Mouse (Mus musculus): ENCODE results near the gene Tspan15. TPM values are rescaled to one million over a fixed set of nuclear protein-coding genes. Genes with fewer than 3 reads are reported as not detected.
A peak's percentile ranks its signal among the peaks of the same experiment; 100 is the strongest.

Tspan15 gene
- total RNA-seq, 2 experiments from 2014 or later = 13.6 to 15.9 TPM

DNA sequence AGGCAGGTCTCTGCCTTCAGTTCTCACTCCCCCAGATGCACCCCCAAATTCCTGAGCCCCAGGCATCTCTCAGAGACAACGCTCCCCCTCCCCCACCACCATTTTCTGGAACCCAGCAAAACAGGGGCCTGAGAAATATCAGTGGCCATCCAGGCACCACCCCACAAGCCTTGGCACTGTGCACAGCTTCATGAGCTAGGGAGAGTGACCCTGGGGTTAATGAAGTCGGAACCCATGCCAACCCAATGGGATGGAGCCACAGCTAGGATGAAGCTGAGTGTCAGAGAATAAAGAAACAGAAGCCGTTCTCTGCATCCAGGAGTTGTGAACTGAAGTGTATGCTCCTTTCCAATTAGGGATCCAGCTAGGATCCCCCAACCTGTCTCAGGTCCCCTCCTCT, 16.1 kb upstream of the Tspan15 start:
- no peak for TF ChIP-seq CTCF (conservative IDR thresholded peaks at IDR 0.05)
- H3K27ac ChIP-seq = no peak overlapping the region
- H3K4me3 ChIP-seq = no peak overlapping the region
- no peak for DNase-seq (ENCODE audit: low spot score in 2 of 2)

DNA sequence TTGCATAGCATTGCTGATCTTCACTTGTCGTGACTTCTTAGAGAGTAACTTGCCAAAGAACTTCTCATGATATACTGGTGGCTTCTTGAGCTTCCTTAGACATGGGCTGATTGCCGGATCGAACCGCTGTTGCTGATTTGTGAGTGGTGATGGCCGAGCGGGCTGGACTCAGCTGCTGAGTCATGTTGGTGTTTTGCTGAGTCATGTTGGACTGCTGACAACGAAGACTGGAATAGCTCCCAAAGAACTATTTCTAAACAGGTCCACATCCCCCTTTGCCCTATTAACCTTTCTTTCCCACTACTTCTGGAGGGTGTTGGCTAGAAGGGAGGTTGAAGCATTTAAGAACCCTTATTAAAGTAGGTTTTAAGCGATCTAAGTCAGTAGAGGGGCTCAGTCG, 13.0 kb upstream of the Tspan15 start:
- TF ChIP-seq CTCF (conservative IDR thresholded peaks at IDR 0.05) = no peak

DNA sequence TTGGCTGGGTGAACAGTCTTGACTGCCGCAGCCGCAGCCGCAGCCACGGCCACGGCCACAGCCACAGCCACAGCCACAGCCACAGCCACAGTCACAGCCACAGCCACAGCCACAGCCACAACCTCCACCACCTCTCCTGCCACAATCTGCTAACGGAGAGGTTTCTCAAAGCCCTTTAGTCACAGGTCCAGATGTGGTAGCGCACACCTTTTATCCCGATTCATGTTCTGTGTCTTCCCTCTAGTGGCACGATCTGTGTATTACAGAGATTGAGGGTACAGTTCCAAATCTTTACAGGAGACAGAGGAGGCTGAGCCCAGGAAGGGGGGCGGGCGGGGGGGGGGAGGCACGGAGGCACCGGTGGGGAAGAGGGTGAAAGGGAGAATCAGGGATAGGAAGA, 11.8 kb upstream of the Tspan15 start:
- no peak overlapping the region for H3K4me3 ChIP-seq
- no peak overlapping the region for H3K27ac ChIP-seq
- peak; percentile 73 for TF ChIP-seq CTCF (conservative IDR thresholded peaks at IDR 0.05)
- DNase-seq (ENCODE audit: low spot score in 2 of 2) = peak in 1 of 2 experiments; percentile 65

More for the DNA sequence above, 13.0 kb upstream of the Tspan15 start:
- Histone ChIP-seq H3K4me3 (no peak overlapping the region), H3K27ac (no peak overlapping the region)
- no peak for DNase-seq (ENCODE audit: low spot score in 2 of 2)

DNA sequence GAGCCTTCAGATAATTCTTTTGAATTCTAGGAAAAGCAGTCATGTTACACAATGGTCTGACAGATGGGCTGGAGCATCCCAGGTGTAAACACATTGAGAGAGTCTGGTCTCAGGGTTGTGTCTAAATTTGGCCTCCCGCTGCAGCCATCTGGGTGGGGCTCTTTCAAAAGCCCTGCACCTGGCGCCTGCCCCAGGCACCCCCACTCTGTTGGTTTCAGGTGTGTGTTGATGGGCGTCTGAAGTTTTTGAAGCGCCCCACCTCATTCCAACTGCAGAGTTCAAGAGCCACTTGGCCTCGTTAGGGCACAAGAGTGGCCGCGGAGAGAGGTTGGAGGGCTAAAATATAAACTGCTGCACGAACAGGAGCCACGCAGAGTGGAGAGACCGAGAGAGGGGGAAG, 11.3 kb upstream of the Tspan15 start:
- DNase-seq (ENCODE audit: low spot score in 2 of 2) = no peak
- Histone ChIP-seq H3K4me3 (no peak overlapping the region), H3K27ac (no peak overlapping the region)
- TF ChIP-seq CTCF (conservative IDR thresholded peaks at IDR 0.05) = no peak

DNA sequence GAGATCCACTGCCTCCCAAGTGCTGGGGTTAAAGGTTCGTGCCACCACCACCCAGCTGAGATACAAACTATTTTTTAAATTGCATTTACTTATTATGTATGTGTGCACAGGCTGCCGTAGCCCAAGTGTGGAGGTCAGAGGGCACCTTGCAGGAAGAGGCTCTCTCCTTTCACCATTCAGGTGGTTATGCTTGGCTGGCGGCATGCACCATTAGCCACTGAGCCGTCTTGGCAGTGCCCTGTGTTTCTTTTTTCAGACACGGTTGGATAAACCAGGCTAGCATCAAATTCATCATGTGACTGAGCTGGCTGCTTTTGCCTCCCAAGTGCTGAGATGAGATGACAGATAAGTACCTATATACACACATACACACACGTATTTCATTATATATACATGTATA, 8.2 kb upstream of the Tspan15 start:
- Histone ChIP-seq H3K4me3 (no peak overlapping the region), H3K27ac (peak overlapping the region; percentile 48; the same call in 1 of the 2 replicates)
- no peak for TF ChIP-seq CTCF (conservative IDR thresholded peaks at IDR 0.05)
- no peak for DNase-seq (ENCODE audit: low spot score in 2 of 2)

DNA sequence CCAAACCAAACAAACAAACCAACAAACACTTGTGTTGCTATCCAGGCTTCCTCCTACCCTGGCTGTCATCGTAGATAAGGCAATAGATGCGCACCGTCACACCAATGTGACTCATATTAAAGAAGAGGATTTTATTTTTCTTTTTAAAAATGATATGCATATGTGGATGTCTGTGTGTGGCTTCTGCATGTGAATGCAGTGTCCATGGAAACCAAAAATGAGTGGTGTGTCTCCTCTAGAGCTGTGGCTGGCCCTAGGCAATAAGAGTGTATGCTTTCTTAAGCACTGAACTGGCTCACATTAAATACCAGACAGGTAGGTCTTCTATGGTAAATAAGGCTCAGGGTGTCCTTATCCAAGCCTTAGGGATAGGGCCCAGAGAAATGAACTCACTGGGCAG, 7.6 kb upstream of the Tspan15 start:
- H3K27ac ChIP-seq = peak overlapping the region; percentile 48; the same call in 1 of the 2 replicates
- H3K4me3 ChIP-seq = no peak overlapping the region
- TF ChIP-seq CTCF (conservative IDR thresholded peaks at IDR 0.05) = no peak
- peak in 1 of 2 experiments; percentile 37 for DNase-seq (ENCODE audit: low spot score in 2 of 2)

DNA sequence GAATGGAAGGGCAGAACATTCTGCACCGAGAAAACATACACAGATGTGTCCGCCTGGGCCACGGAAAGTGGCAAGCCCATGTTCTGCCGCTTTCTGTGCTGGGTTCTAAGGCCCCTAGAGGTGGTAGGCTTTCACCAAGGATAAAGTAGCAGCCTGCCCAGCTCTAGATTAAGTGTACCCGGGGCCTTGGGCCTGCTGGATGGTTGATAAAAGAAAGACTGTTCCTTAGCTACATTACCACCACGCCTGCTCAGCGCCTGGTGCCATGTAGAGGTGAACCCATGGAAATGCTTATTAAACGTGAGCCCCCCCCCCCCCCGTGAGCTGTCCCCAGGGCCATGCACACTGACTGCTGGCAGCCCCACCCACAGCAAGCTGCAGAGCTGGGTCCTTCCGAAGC, 6.2 kb upstream of the Tspan15 start:
- TF ChIP-seq CTCF (conservative IDR thresholded peaks at IDR 0.05) = no peak
- DNase-seq (ENCODE audit: low spot score in 2 of 2) = no peak

DNA sequence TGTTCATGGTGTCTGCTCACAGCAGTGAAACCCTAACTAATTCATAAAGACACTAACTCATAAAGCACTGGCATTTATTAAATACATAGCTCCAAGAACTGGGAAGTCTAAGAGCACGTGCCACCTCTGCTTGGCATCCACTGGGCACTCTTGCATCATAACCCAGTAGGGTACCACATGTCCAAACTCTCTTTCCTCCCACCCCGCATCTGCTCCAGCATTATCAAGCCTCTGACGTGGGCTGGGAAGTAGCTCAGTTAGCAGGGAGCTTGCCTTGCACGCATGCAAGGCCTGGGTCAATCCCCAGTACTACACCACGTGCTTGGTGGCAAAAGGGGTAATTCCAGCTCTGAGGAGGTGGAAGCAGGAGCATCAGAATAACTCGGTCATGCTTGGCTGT, 5.1 kb upstream of the Tspan15 start:
- peak in 1 of 2 experiments; percentile 38 for DNase-seq (ENCODE audit: low spot score in 2 of 2)
- no peak for TF ChIP-seq CTCF (conservative IDR thresholded peaks at IDR 0.05)
- no peak overlapping the region for H3K4me3 ChIP-seq

More for the DNA sequence above, 6.2 kb upstream of the Tspan15 start:
- no peak overlapping the region for H3K4me3 ChIP-seq
- H3K27ac ChIP-seq = no peak overlapping the region

DNA sequence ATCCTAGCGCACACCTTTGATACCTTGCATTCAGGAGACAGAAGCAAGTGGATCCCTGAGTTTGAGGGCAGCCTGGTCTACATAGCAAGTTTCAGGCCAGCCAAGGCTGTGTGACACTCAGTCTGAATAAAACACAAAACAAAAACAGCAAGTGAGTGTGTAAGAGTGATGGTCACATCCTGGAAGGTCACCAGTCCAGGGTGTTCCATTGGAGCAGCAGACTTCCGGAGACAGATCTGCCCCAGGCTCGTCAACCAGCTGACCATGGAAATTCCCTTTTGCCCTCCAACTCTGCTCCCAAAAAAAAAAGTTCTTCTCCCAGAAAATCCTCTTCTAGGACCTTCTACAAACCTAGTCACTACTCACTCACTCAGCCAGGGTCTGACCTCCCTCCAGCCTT, 760 bp upstream of the Tspan15 start:
- DNase-seq (ENCODE audit: low spot score in 2 of 2) = no peak
- TF ChIP-seq CTCF (conservative IDR thresholded peaks at IDR 0.05) = no peak
- peak overlapping the region; percentile 67; the same call in 1 of the 2 replicates for H3K27ac ChIP-seq
- no peak overlapping the region for H3K4me3 ChIP-seq

More for the DNA sequence above, 5.1 kb upstream of the Tspan15 start:
- H3K27ac ChIP-seq = no peak overlapping the region

DNA sequence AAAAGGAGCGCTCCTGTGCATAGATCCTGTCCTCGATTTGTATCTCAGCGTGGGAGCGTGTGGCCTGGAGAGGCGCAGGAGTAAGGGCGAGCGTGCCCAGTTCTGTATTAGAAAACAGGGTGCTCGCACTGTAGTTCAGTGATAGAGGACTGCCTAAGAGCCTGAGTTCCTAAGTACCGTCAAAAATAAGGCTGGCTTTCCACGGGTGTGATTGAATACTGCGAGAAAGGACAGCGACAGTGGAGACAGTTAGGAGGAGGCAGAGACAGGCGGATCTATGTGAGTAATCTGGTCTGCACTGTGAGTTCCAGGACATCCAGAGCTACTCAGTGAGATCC, 313 bp upstream of the Tspan15 start:
- H3K27ac ChIP-seq = peak overlapping the region; percentile 67; the same call in 1 of the 2 replicates
- no peak for TF ChIP-seq CTCF (conservative IDR thresholded peaks at IDR 0.05)
- DNase-seq (ENCODE audit: low spot score in 2 of 2) = no peak
- H3K4me3 ChIP-seq = peak overlapping the region; percentile 80

DNA sequence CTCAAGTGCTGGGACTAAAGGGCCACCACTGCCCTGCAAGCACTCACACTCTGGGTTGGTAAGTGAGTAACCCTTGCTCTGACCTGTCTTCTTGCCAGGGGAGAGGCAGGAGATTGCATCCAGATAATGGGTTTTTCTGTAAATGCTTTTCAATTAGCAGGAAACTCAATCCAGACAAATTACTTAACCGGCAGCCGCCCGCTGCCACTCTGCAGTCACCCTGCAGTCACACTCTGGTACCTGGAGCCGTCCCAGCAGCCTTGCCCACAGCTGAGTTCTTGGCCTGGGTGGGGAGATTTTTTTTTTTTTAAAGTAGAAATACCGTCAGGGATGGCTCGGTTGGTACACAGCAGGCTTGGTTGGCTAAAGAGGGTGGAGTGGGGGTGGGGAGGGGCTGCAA, 2.9 kb downstream of the Tspan15 start:
- DNase-seq (ENCODE audit: low spot score in 2 of 2) = no peak
- Histone ChIP-seq H3K27ac (no peak overlapping the region), H3K4me3 (no peak overlapping the region)
- TF ChIP-seq CTCF (conservative IDR thresholded peaks at IDR 0.05) = no peak

DNA sequence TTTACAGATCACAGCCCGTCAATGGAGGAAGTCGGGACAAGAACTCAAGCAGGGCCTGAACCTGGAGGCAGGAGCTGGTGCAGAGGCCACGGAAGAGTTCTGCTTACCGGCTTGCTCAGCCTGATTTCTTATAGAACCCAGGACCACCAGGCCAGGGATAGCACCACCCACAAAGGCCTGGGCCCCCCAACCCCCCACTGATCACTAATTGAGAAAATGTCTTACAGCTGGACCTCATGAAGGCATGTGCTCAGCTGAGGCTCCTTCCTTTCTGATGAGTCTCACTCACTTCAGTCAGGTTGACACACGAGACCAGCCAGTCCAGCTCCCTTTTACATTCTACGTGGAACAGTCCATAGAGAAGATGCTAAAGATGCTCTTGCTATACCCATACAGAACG, 5.2 kb downstream of the Tspan15 start:
- no peak for DNase-seq (ENCODE audit: low spot score in 2 of 2)
- no peak overlapping the region for H3K4me3 ChIP-seq
- no peak for TF ChIP-seq CTCF (conservative IDR thresholded peaks at IDR 0.05)

DNA sequence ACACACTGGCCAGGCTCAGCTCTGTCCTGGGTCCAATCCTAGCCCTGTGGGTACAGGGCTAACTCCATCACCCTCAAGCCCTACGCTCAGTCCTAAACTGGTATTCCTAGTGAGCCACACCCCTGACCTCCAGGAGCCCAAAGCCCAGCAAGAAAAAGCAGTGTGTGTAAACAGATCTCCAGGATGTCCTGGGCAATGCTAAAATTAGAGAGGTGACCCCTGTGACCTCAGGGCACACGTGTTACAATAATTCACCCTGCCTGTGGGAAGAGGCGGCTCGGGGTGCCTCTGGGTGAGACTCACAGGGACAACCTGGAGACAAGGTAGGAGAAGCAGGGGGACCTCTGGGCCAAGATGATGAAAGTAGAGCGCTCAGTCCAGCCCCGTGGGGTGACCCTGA, 6.8 kb downstream of the Tspan15 start:
- no peak for DNase-seq (ENCODE audit: low spot score in 2 of 2)
- Histone ChIP-seq H3K27ac (no peak overlapping the region), H3K4me3 (no peak overlapping the region)
- no peak for TF ChIP-seq CTCF (conservative IDR thresholded peaks at IDR 0.05)

More for the DNA sequence above, 5.2 kb downstream of the Tspan15 start:
- H3K27ac ChIP-seq = no peak overlapping the region

DNA sequence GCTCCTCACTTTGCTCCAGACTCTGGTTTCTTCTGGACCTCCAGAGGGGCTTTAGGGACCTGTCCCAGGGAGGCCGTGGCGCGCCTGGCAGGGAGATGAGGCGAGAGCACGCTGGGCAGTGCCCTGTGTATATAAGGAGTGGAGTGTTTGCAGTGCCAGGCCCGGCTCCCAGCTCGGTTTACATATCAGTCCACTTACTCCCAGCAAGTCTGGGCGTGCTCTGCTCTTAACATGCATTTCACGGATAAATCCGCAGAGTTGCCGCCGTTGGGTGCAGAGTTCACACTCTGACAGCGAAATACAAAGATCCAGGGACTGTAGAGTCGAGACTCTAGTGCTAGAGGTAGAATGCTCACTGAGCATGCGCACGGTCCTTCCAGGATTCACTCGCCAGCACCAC, 8.3 kb downstream of the Tspan15 start:
- no peak for DNase-seq (ENCODE audit: low spot score in 2 of 2)
- no peak overlapping the region for H3K4me3 ChIP-seq

DNA sequence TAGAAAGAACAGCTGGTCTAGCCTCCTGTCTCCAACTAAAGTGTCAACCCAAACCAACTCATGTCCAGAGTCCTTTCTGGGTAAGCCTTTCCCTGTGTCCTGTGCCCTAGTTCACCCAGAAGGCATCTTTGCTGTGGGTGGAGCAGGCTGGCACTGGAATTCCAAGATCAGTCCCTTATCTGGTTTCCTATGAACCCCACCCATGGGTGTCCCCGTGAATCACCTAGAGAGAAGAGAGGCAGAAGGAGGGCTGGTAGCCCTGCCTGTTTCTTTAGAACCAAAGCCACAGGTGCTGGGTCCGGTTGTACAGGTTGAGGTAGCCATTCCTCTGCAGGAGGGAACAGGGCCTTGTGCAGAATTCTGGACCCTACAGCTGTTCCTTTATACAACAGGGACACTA, 9.4 kb downstream of the Tspan15 start:
- no peak overlapping the region for H3K4me3 ChIP-seq
- H3K27ac ChIP-seq = no peak overlapping the region
- DNase-seq (ENCODE audit: low spot score in 2 of 2) = no peak
- no peak for TF ChIP-seq CTCF (conservative IDR thresholded peaks at IDR 0.05)

More for the DNA sequence above, 8.3 kb downstream of the Tspan15 start:
- H3K27ac ChIP-seq = no peak overlapping the region
- TF ChIP-seq CTCF (conservative IDR thresholded peaks at IDR 0.05) = no peak
